Mouse (Mus musculus): ENCODE results near the gene Gm20388. TPM values are rescaled to one million over a fixed set of nuclear protein-coding genes. Genes with fewer than 3 reads are reported as not detected.

Gene Gm20388
- total RNA-seq, 2 experiments from 2014 or later = 4.0 TPM; not detected in 1

GRCm38 (mm10) chr8:119915298-119915697 lies 4.7 kb downstream of the Gm20388 start:
- no peak for DNase-seq

DNA sequence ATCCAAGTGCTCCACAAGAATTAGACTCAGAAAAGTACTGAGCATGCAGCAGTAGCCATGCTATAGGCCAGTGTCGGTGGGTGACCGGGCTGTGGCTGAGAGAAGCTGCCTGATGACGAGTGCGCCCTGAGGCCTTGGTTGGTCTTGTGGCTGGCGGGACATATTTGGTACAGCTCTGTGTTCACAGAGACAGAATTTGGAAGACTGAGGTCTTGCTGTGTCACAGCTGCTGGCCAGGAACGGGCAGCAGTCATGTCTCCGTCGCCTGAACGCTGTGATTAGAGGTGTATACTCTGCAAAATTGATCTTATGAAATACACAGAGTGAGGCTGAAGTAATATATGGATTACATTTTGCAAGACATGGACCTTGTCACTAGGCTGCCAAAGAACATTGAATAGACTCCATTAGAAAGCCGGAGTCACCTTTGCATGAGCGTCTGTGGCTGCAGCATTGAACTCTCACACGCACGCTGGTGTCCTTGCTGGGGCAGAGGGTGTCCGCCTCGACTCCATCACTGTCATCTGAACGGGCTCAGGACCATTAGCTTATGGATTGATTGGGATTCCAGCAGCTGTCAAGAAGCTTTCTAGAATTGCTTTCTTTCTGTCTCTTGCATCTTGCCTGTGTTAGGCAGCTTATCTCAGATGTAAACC lies 5.7 kb downstream of the Gm20388 start:
- no peak for DNase-seq

- no peak for DNase-seq
Measured at GRCm38 (mm10) chr8:119917415-119917814, 6.8 kb downstream of the Gm20388 start.

- DNase-seq = no peak
Measured at GRCm38 (mm10) chr8:119918155-119918567, 7.5 kb downstream of the Gm20388 start.

- DNase-seq = no peak
Measured at GRCm38 (mm10) chr8:119923259-119923658, 12.6 kb downstream of the Gm20388 start.

DNA sequence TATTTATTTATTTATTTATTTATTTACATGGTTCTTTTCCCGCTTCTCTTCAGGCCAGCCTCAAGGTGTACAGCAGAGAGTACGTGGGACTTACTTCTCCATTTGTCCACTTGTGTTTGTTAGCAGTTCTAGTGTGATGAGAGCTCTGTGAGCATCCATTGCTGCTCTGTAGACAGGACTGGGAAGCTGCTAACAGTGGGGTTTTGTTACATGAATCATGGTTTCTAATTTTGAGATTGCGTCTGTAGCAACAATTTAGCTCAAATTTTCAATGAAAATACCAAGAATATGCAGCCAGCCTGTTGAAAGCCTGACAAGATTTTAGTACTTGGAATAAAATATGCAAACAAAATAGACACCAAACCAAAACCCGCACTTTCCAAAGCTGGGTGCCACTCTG lies 14.8 kb downstream of the Gm20388 start:
- no peak for DNase-seq

- DNase-seq = peak; percentile 29 to 36
Measured at GRCm38 (mm10) chr8:119926474-119926873, 15.8 kb downstream of the Gm20388 start.

- peak; percentile 50 to 66 for DNase-seq
Measured at GRCm38 (mm10) chr8:119927422-119928092, 16.9 kb downstream of the Gm20388 start.

GRCm38 (mm10) chr8:119931317-119931716 lies 20.7 kb downstream of the Gm20388 start:
- DNase-seq = no peak

DNA sequence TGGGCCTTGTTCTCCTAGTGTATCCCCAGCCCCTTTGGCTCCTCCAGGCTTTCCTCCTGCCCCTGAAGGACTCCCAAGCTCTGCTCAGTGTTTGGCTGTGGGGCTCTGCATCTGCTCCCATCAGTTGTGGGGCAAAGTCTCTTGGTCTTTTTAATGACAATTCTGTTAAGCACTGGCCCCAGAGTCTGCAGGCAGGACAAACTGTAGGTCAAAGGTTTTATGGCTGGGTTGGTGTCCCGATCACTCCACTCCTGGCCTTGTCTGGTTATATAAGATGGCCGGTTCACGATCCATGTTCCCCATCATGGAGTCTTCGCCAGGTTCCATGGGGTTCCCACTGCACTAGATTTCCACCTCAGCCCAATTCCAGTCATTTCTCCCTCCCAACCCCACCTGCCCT lies 23.0 kb downstream of the Gm20388 start:
- DNase-seq = no peak

GRCm38 (mm10) chr8:119935541-119935940 lies 24.9 kb downstream of the Gm20388 start:
- DNase-seq = peak; percentile 50 to 56

GRCm38 (mm10) chr8:119938481-119938880 lies 27.8 kb downstream of the Gm20388 start:
- DNase-seq = no peak

DNA sequence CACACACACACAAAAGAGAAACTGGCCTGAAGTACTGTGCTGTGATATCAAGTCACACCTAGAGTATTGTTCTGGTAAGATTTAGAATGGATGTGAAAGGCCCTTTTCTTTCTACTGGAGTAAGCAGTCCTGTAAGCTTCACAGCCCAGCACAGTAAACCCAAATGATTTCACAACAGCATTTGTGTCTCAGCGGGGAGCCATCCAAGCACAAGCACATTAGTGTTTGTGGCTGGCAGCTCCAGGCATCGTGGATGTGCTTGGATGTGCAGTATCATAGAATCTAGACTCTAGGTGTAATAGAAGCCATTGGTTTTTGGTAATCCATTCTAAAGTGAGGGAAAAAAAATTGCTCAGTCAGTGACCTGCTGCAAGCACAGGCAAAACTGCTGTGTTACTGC lies 28.7 kb downstream of the Gm20388 start:
- no peak for DNase-seq

DNA sequence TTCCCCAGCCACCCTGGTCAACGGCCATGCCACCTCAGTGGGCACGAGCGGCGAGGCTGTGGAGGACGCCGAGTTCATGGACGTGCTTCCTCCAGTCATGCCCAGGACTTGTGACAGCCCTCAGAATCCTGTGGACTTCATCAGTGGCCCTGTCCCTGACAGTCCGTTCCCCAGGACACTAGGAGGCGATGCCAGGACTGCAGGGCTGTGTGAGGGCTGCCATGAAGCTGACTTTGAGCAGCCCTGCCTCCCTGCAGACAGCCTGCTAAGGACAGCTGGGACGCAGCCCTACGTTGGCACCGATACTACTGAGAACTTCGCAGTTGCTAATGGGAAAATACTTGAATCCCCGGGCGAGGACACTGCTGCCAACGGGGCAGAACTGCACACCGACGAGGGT lies 30.8 kb downstream of the Gm20388 start:
- no peak for DNase-seq

DNA sequence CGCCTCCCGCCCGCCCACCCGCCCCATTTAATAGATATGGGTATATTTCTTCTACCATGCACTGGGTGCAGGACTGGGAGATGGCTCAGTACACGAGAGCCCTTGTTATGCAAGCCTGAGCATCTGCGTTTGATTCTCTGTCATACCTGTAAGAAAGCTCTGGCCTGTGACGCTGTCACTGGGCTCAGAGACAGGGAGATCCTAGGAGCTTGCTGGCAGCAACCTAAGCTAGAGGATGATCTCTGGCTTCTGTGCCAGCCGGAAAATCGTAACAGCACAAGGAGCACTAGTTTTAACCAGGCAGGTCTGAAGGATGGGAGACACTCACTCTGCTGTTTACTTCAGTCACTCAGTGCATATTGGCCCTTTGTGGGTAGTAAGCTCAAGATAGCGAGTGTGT lies 33.0 kb downstream of the Gm20388 start:
- no peak for DNase-seq

DNA sequence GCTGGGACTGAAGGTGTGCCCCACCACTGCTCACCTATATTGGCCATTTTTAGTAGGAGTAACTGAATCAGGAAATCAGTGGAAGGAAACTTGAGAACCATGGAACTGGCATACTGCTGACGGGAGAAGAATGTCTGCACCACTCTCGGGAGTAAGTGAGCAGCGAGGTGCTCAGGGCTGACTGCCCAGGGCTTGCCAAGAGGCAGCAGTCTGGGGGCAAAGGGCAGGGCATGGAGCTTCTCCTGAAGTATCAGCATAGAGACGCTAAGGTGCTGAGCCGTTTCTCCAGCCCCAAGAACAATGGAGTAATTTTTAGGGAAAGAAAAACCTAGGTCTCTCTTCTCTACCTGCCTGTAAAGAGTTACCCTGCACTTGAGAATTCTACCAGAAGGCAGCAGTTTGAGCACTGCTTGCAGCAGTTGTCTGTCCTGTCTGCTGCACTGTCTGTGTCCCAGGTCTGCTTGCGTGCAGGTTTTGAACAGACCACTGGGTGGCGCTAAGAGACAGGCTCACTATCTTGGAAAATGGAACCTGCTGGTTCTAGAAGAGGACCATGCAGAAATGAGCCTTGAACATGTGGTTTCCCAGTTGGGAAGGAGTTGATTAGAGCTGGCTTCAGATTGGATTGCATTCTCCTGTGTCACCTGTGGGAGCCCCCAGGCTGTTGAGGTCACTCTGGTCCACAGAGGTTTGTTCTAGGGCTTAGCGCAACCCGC lies 33.6 kb downstream of the Gm20388 start:
- DNase-seq = peak; percentile 65 to 88

DNA sequence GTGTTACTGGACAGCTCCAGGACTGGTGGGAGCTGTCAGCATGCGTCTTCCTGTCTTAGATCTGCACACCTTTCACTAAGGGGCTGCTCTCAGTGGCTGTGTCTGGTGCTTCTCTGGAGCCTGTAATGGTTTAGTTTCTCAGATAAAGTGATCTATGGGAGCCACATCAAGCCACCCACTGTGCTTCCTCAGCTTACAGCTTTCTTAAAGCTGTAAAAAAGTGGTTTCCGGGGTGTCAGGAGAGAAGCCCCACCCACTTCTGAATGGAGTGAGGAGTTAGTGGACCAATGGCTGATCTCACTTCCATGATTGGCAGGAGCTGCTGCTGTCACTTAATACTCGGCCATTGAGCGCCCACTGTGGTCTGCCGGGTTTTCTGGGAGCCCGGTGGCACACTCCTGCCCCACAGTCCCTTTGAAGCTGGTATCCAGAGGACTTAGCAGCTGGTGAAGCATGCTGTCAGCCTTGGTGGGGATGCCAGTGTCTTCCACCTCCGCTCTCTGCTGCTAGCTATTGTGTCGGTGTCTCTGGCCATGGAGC lies 35.8 kb downstream of the Gm20388 start:
- DNase-seq = no peak

- no peak for DNase-seq
Measured at GRCm38 (mm10) chr8:119947653-119948052, 37.0 kb downstream of the Gm20388 start.

GRCm38 (mm10) chr8:119948340-119948739 lies 37.7 kb downstream of the Gm20388 start:
- DNase-seq = no peak

GRCm38 (mm10) chr8:119952282-119952681 lies 41.6 kb downstream of the Gm20388 start:
- no peak for DNase-seq

- no peak for DNase-seq
Measured at GRCm38 (mm10) chr8:119952747-119953146, 42.1 kb downstream of the Gm20388 start.

- DNase-seq = no peak
Measured at GRCm38 (mm10) chr8:119955333-119955732, 44.7 kb downstream of the Gm20388 start.

DNA sequence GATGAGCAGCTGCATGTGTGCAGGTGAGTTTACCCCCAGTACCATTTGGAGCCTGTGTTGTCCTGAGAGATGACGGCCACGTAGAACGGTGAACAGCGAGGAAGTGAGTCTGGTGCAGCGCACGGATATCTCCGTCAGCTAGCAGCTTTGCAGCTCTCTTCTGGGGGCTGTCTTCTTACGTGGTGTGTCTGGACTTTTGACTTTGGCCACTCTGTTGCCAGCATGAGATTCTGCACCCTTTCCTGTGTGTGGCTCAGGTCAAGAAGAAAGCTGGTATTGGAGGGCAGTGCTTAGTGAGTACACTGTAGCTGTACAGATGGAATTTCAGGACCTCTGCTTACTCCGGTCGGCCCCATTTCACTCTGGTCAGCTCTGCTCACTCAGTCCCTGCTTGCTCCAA lies 47.4 kb downstream of the Gm20388 start:
- DNase-seq = no peak
